Mouse (Mus musculus): ENCODE data around the gene H2-DMb1. TPM values are rescaled to one million over a fixed set of nuclear protein-coding genes. Genes with fewer than 3 reads are reported as not detected.
A peak's percentile ranks its signal among the peaks of the same experiment; 100 is the strongest.

Gene H2-DMb1
- polyA plus RNA-seq, 2 experiments = 2.7 to 4.2 TPM

DNA sequence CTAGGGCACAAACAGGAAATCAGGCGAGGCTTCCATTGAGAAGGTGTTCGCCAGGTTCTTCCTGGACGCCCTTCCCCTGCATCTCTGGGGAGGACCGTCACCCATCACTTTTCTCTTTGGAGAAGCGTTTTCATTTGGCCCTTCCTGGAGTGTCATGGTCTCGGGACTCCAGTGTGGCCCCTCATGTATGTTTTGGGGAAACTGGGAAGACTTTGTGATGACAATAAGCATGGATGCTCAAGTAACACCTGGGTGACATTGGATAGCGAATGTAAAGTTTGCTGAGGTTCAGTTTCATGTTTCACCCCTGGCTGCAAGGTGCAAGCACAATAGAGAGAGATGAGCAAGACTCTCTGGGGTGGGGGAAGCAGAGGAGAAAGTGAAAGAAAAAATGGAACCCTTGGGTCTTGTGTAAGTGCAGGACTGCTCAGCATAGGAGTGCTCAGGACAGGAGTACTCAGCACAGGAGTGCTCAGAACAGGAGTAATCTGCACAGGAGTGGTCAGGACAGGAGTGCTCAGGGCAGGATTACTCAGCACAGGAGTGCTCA, 48.7 kb downstream of the H2-DMb1 start:
- no peaks in the 10 kb centered on the region for H3K9me3 ChIP-seq (ENCODE audit: control insufficient read depth, low read length)
- DNase-seq (ENCODE audit: low spot score) (no peak), ATAC-seq (ENCODE audit: low FRiP score, low read depth) (no peak)
- no peaks in the 10 kb centered on the region for H3K36me3 ChIP-seq (ENCODE audit: control insufficient read depth, insufficient read depth, low read length)
- WGBS = 59% methylated on average over 7 of the region's 7 CpGs
- H3K27me3 ChIP-seq (ENCODE audit: control insufficient read depth, insufficient read depth, low read length) = peaks cover 42% of the 10 kb centered on the region
- no peak overlapping the region for H3K4me3 ChIP-seq (replicated peaks; ENCODE audit: low read length)
- no peak overlapping the region for H3K4me2 ChIP-seq (replicated peaks; ENCODE audit: low read depth, low read length, severe bottlenecking)
- H3K4me1 ChIP-seq (ENCODE audit: control insufficient read depth, insufficient read depth, low read length) = peaks cover 3% of the 10 kb centered on the region; the same call in 1 of the 2 replicates
- no peak for TF ChIP-seq POLR2A (IDR thresholded peaks at IDR 0.05; ENCODE audit: borderline replicate concordance, extremely low read depth, insufficient read depth, insufficient read length)
- H3K9ac ChIP-seq (ENCODE audit: low read depth, low read length, severe bottlenecking) = no peak overlapping the region
- no peak overlapping the region for H3K27ac ChIP-seq (replicated peaks; ENCODE audit: low read depth, low read length)

DNA sequence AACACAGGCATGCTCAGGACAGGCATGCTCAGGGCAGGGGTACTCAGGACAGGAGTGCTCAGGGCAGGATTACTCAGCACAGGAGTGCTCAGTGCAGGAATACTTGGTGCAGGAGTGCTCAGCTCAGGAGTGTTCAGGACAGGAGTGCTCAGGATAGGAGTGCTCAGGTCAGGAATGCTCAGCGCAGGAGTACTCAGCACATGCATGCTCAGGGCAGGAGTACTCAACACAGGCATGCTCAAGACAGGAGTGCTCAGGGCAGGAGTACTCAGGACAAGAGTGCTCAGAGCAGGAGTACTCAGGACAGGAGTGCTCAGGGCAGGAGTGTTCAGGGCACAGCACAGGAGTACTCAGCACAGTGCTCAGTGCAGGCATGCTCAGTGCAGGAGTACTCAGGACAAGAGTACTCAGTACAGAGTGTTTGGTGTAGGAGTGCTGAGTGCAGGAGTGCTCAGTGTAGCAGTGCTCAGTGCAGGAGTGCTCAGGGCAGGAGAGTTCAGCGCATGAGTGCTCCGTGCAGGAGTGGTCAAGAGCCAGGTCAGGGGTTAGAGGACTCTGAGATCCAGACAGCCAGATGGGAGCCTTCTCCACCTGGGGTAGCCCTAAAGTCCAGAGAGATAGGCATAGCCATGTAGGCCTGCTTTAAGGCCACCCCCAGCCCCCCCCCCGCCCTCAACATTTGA, 50.0 kb downstream of the H2-DMb1 start:
- no peak for TF ChIP-seq POLR2A (IDR thresholded peaks at IDR 0.05; ENCODE audit: borderline replicate concordance, extremely low read depth, insufficient read depth, insufficient read length)
- 87% methylated on average over 4 of the region's 4 CpGs for WGBS
- ATAC-seq (ENCODE audit: low FRiP score, low read depth) (no peak), DNase-seq (ENCODE audit: low spot score) (no peak)
- peaks cover 2% of the 10 kb centered on the region; the same call in 1 of the 2 replicates for H3K4me1 ChIP-seq (ENCODE audit: control insufficient read depth, insufficient read depth, low read length)
- no peak overlapping the region for H3K4me3 ChIP-seq (replicated peaks; ENCODE audit: low read length)
- no peaks in the 10 kb centered on the region for H3K36me3 ChIP-seq (ENCODE audit: control insufficient read depth, insufficient read depth, low read length)
- no peak overlapping the region for H3K4me2 ChIP-seq (replicated peaks; ENCODE audit: low read depth, low read length, severe bottlenecking)
- H3K27ac ChIP-seq (replicated peaks; ENCODE audit: low read depth, low read length) = no peak overlapping the region
- peaks cover 29% of the 10 kb centered on the region for H3K27me3 ChIP-seq (ENCODE audit: control insufficient read depth, insufficient read depth, low read length)
- H3K9me3 ChIP-seq (ENCODE audit: control insufficient read depth, low read length) = no peaks in the 10 kb centered on the region
- no peak overlapping the region for H3K9ac ChIP-seq (ENCODE audit: low read depth, low read length, severe bottlenecking)

DNA sequence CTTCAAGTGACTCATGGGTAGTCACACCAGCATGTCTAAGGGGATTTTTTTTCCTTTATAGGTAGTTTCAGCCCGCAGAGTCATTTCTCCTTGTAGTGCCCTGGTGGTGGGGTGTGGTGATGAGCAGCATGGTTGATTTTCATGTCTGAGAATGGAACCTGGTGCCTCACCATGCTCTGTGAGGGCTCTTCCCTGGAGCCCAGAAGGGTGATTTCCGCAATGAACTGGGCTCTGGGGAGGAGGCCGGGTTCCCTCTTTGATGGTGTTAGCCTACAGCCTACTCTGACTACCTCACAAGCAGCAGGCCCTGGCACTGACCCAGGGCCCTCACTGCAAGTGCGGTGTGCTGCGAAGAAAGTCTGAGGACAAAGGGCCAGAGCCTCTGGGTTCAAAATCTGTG, 50.6 kb downstream of the H2-DMb1 start, which contains the start of gene Tap2:
Tap2 (plus strand) TSS at position 84 of the 400 bp plus-strand sequence.
- DNase-seq (ENCODE audit: low spot score) = no peak
- H3K27me3 ChIP-seq (ENCODE audit: control insufficient read depth, insufficient read depth, low read length) = peaks cover 23% of the 10 kb centered on the region
- ATAC-seq (ENCODE audit: low FRiP score, low read depth) = no peak
- no peaks in the 10 kb centered on the region for H3K36me3 ChIP-seq (ENCODE audit: control insufficient read depth, insufficient read depth, low read length)
- TF ChIP-seq POLR2A (IDR thresholded peaks at IDR 0.05; ENCODE audit: borderline replicate concordance, extremely low read depth, insufficient read depth, insufficient read length) = no peak
- H3K9me3 ChIP-seq (ENCODE audit: control insufficient read depth, low read length) = no peaks in the 10 kb centered on the region
- 73% methylated on average over 5 of the region's 5 CpGs for WGBS
- H3K4me2 ChIP-seq (replicated peaks; ENCODE audit: low read depth, low read length, severe bottlenecking) = peak within 1 kb of the TSS; percentile 92
- H3K9ac ChIP-seq (ENCODE audit: low read depth, low read length, severe bottlenecking) = peak within 1 kb of the TSS; percentile 68
- H3K27ac ChIP-seq (replicated peaks; ENCODE audit: low read depth, low read length) = no peak within 1 kb of the TSS
- no peaks in the 10 kb centered on the region; the same call in 1 of the 2 replicates for H3K4me1 ChIP-seq (ENCODE audit: control insufficient read depth, insufficient read depth, low read length)
- peak within 1 kb of the TSS; percentile 62 for H3K4me3 ChIP-seq (replicated peaks; ENCODE audit: low read length)

DNA sequence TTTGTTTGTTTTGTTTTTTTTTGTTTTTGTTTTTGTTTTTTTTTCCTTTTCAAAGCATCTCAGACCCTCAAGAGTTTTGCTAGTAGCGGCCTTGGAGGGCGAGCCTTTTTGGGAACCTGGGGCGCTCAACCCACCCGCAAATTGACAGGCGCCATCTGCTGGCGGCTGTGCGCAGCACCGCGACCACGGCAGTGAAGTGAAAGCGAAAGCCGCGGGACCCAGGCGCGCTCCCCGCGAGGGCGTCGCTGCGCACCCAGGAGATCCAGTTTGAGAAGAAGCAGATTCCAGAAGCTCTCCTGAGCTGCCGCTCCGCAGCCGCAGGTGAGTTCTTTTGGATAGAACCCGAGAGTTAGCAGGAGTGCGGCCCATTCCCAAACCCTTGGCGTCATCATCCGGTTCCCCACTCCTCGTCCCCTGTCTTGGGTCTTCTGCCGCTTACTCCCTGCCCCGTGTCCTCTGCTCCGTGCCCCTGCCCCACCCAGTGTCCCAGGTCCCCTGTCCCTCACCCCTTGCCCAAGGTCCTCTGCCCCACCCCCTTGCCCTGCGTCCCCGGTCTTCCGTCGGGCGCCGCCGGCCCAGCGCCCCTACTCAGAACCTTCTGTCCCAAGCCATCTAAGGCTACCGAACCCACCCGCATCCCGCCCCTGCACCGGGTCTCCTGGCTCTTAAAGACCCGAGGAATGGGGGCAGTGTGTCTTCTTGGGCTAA, 51.6 kb downstream of the H2-DMb1 start:
- Histone ChIP-seq H3K9me3 (ENCODE audit: control insufficient read depth, low read length) (no peaks in the 10 kb centered on the region), H3K9ac (ENCODE audit: low read depth, low read length, severe bottlenecking) (peak overlapping the region; percentile 68), H3K4me3 (replicated peaks; ENCODE audit: low read length) (peak overlapping the region; percentile 62), H3K4me2 (replicated peaks; ENCODE audit: low read depth, low read length, severe bottlenecking) (peak overlapping the region; percentile 92), H3K27ac (replicated peaks; ENCODE audit: low read depth, low read length) (no peak overlapping the region), H3K36me3 (ENCODE audit: control insufficient read depth, insufficient read depth, low read length) (no peaks in the 10 kb centered on the region), H3K4me1 (ENCODE audit: control insufficient read depth, insufficient read depth, low read length) (no peaks in the 10 kb centered on the region; the same call in 1 of the 2 replicates), H3K27me3 (ENCODE audit: control insufficient read depth, insufficient read depth, low read length) (peaks cover 16% of the 10 kb centered on the region; the same call in 1 of the 2 replicates)
- TF ChIP-seq POLR2A (IDR thresholded peaks at IDR 0.05; ENCODE audit: borderline replicate concordance, extremely low read depth, insufficient read depth, insufficient read length) = no peak
- peak; percentile 82 for ATAC-seq (ENCODE audit: low FRiP score, low read depth)
- peak; percentile 44 for DNase-seq (ENCODE audit: low spot score)
- 2% methylated on average over 41 of the region's 44 CpGs for WGBS

DNA sequence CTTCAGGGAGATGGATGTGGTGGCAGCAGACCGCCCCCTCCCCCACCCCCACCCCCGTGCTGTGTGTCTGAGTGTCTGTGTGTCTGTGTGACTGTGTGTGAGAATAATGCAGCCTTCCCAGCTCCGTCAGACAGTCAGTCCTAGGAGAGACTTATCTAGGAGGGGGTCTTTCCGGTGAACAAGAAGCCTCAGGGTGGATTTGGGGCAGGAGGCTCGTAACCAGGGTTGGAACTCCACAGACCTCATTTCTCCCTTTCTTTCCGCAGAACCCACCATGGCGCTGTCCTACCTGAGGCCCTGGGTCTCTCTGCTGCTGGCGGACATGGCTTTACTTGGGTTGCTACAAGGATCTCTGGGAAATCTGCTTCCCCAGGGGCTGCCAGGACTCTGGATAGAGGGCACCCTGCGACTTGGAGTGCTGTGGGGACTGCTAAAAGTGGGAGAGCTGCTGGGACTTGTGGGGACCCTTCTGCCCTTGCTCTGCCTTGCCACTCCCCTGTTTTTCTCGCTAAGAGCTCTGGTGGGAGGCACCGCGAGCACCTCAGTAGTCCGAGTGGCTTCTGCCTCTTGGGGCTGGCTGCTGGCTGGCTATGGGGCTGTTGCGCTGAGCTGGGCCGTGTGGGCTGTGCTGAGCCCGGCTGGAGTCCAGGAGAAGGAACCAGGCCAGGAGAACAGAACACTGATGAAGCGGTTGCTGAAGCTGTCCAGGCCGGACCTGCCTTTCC, 52.3 kb downstream of the H2-DMb1 start:
- H3K36me3 ChIP-seq (ENCODE audit: control insufficient read depth, insufficient read depth, low read length) = no peaks in the 10 kb centered on the region
- peaks cover 21% of the 10 kb centered on the region; the same call in 1 of the 2 replicates for H3K27me3 ChIP-seq (ENCODE audit: control insufficient read depth, insufficient read depth, low read length)
- H3K4me1 ChIP-seq (ENCODE audit: control insufficient read depth, insufficient read depth, low read length) = no peaks in the 10 kb centered on the region; the same call in 1 of the 2 replicates
- peak overlapping the region; percentile 68 for H3K9ac ChIP-seq (ENCODE audit: low read depth, low read length, severe bottlenecking)
- ATAC-seq (ENCODE audit: low FRiP score, low read depth) (no peak), DNase-seq (ENCODE audit: low spot score) (no peak)
- H3K27ac ChIP-seq (replicated peaks; ENCODE audit: low read depth, low read length) = no peak overlapping the region
- no peaks in the 10 kb centered on the region for H3K9me3 ChIP-seq (ENCODE audit: control insufficient read depth, low read length)
- WGBS = 12% methylated on average over 18 of the region's 18 CpGs
- TF ChIP-seq POLR2A (IDR thresholded peaks at IDR 0.05; ENCODE audit: borderline replicate concordance, extremely low read depth, insufficient read depth, insufficient read length) = no peak
- peak overlapping the region; percentile 62 for H3K4me3 ChIP-seq (replicated peaks; ENCODE audit: low read length)
- peak overlapping the region; percentile 92 for H3K4me2 ChIP-seq (replicated peaks; ENCODE audit: low read depth, low read length, severe bottlenecking)

Data from limb, embryonic 14.5 days (tissue).